Mouse (Mus musculus): ENCODE data around the gene Mybbp1a.

GRCm38 (mm10) chr11:72471381-72471780, 30.2 kb downstream of the Mybbp1a start:
- TF ChIP-seq CTCF (IDR thresholded peaks at IDR 0.05; ENCODE audit: insufficient read depth, low read length) (no peak), POLR2A (IDR thresholded peaks at IDR 0.05; ENCODE audit: borderline replicate concordance, extremely low read depth, low read depth, low read length) (no peak)

Measured in lung, adult 2 months (tissue).